Mouse (Mus musculus) liver, embryonic 16.5 days (tissue): ENCODE data around the gene Cdc37l1. TPM values are rescaled to one million over a fixed set of nuclear protein-coding genes. Genes with fewer than 3 reads are reported as not detected.

Experiments
- ATAC-seq: fragments of 200-750 bp; cut with Nextera tagmentation; 2 replicates; pipeline ENCODE4 v1.8.0; 2017; ENCODE audit warnings: low read depth, mild to moderate bottlenecking, moderate number of reproducible peaks, moderate library complexity
- H3K27ac ChIP-seq: fragments of 300-500 bp; sonication (generic); 2 replicates; pipeline ENCODE4 v1.5.1; 2014; ENCODE audit warnings: mild to moderate bottlenecking, low read length
- H3K27me3 ChIP-seq: fragments of 300-500 bp; sonication (generic); 2 replicates; pipeline ENCODE4 v1.6.1; 2014; ENCODE audit warnings: low read depth, low read length, mixed read lengths; ENCODE audit not compliant: control insufficient read depth, insufficient read depth
- H3K36me3 ChIP-seq: fragments of 300-500 bp; sonication (generic); 2 replicates; pipeline ENCODE4 v1.6.1; 2014; ENCODE audit warnings: mild to moderate bottlenecking; ENCODE audit not compliant: control insufficient read depth, insufficient read depth
- H3K4me1 ChIP-seq: fragments of 300-500 bp; sonication (generic); 2 replicates; pipeline ENCODE4 v1.6.1; 2014; ENCODE audit warnings: low read depth, low read length, mixed read lengths; ENCODE audit not compliant: control insufficient read depth
- H3K4me2 ChIP-seq: fragments of 300-500 bp; sonication (generic); 2 replicates; pipeline ENCODE4 v1.6.1; 2014; ENCODE audit warnings: low read depth, low read length, mixed read lengths
- H3K4me3 ChIP-seq: fragments of 300-500 bp; sonication (generic); 2 replicates; pipeline ENCODE4 v1.5.1; 2014; ENCODE audit warnings: low read depth, mild to moderate bottlenecking, low read length
- H3K9ac ChIP-seq: fragments of 300-500 bp; sonication (generic); 2 replicates; pipeline ENCODE4 v1.6.1; 2014; ENCODE audit warnings: low read depth, low read length
- H3K9me3 ChIP-seq: fragments of 300-500 bp; sonication (generic); replicated peaks from 2 replicates; pipeline ENCODE4 v1.6.1; 2016; ENCODE audit warnings: low read length; ENCODE audit not compliant: control insufficient read depth
- WGBS: fragments of 180-500 bp; shearing (Covaris S2); extraction: QIAGEN DNeasy Blood & Tissue Kit; methylation state at CpG from one replicate; pipeline ENCODE4 v1.1.7; 2014; ENCODE audit not compliant: insufficient replicate concordance; 5-methylcytosine and 5-hydroxymethylcytosine counted together
- polyA plus RNA-seq: library from polyadenylated mRNA; unstranded; fragments of >200 nt; fragmentation: Nextera tagmentation; extraction: Ambion mirVana; gene quantifications from 2 replicates; pipeline ENCODE4 v1.2.1, GENCODE M21; 2015

The Cdc37l1 gene
- polyA plus RNA-seq, 1 experiment from 2014 or later = 9.9 TPM

DNA sequence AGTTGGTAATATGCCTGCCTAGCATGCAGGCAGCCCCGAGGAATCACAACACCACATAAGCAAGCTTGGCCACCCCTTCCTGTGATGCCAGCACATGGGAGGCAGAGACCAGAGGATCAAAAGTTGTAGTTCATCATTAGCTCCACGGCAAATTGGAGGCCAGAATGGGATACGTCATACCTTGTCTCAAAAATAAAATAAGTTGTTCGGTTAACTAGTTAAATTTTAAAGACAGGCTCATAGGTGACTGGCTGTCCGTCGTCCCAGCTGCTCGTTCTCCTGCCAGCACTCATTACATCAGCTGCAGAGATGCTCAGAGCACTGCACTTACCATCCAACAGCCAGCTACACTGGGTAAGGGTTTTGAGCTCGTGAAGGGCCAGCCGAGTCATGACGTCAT is 47.4 kb downstream of the Cdc37l1 start:
- H3K9ac ChIP-seq = no peak overlapping the region
- 81% methylated on average over 10 of the region's 10 CpGs for WGBS
- peaks cover 7% of the 10 kb centered on the region for H3K36me3 ChIP-seq
- H3K4me3 ChIP-seq = no peak overlapping the region
- H3K27me3 ChIP-seq = no peaks in the 10 kb centered on the region
- peaks cover 4% of the 10 kb centered on the region for H3K9me3 ChIP-seq
- no peak overlapping the region for H3K4me2 ChIP-seq
- no peak overlapping the region for H3K27ac ChIP-seq
- no peak for ATAC-seq
- H3K4me1 ChIP-seq = no peaks in the 10 kb centered on the region

DNA sequence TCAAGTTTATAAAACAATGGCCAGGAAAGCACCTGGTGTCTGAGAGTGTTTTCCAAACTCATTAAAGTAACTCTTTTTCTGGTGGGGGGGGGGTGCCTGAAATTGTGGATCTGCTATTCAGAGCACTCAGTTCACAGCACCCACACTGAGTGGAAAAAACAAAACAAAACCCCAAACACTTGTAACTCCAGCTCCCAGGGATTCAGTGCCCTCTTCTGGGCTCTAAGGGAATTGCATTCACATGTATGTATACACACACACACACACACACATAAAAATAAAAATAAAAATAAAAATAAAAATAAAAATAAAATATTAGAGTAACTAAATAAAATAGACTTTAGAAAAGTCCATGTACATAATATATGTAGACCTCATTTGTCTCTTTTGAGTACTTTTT is 49.2 kb downstream of the Cdc37l1 start:
- Histone ChIP-seq H3K27ac (no peak overlapping the region), H3K9ac (no peak overlapping the region), H3K9me3 (peaks cover 4% of the 10 kb centered on the region), H3K4me2 (no peak overlapping the region), H3K4me3 (no peak overlapping the region), H3K27me3 (no peaks in the 10 kb centered on the region), H3K36me3 (peaks cover 7% of the 10 kb centered on the region), H3K4me1 (no peaks in the 10 kb centered on the region)
- ATAC-seq = no peak

DNA sequence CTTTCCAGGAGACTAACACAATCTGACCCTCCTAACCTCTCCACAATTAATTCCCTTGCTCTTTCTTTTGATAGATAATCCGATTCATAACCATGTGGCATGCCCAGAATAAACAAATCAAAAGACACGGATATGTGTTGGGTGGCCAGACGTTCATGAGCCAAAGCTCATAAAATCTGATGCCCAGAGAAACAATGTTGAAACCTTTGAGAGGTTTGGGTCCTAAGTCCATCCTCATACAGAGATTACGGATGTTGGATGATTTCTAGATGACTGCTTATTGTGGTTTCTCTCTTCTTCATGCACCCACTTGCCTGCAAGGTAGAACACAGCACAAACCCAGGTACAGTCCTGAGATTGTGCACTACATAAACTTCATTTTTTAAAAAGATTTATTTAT is 50.1 kb downstream of the Cdc37l1 start:
- no peak overlapping the region for H3K27ac ChIP-seq
- H3K36me3 ChIP-seq = peaks cover 7% of the 10 kb centered on the region
- 78% methylated on average over 4 of the region's 4 CpGs for WGBS
- no peak overlapping the region for H3K4me3 ChIP-seq
- no peak for ATAC-seq
- peaks cover 4% of the 10 kb centered on the region for H3K9me3 ChIP-seq
- H3K4me1 ChIP-seq = peaks cover under 1% of the 10 kb centered on the region; the same call in 1 of the 2 replicates
- H3K4me2 ChIP-seq = no peak overlapping the region
- H3K9ac ChIP-seq = no peak overlapping the region
- no peaks in the 10 kb centered on the region for H3K27me3 ChIP-seq

DNA sequence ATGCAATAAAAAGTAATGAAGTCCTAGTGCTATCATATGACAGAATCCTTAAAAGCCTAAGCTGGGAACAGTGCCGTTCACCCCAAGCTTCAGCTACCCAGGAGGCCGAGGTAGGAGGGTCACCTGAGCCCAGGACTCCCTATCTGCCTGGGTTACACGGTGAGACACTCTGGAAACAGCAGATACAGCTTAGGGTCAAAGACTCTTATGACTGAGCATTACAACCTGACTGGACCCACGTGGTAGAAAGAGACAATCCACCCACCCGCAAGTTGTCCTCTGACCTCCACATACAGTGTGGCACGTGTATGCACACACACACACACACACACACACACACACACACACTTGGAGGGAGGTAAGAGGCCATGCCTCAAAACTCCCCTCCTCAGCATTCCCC is 52.0 kb downstream of the Cdc37l1 start:
- peaks cover 4% of the 10 kb centered on the region for H3K9me3 ChIP-seq
- no peak overlapping the region for H3K9ac ChIP-seq
- 71% methylated on average over 6 of the region's 6 CpGs for WGBS
- no peak overlapping the region for H3K4me2 ChIP-seq
- peaks cover 6% of the 10 kb centered on the region; the same call in 1 of the 2 replicates for H3K4me1 ChIP-seq
- no peak overlapping the region for H3K27ac ChIP-seq
- no peak for ATAC-seq
- no peaks in the 10 kb centered on the region for H3K27me3 ChIP-seq
- H3K36me3 ChIP-seq = peaks cover 7% of the 10 kb centered on the region
- H3K4me3 ChIP-seq = no peak overlapping the region

DNA sequence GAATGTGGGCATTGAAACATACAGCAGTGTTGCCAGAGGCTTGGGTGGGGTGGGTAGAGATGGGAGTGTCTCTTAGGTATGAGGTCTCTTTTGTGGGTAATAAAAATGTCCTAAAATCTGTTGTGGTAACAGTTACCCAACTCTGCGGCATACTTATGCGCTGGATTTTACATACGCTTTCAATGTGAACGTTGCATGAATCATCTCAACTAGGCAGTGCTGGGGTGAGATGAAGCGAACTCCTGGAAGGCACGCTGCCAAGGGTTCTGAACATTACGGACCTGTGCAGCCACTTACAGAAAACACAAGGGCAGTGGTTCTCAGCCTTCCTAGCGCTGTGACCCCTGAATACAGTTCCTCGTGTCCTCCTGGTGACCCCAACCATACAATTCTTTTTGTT is 52.5 kb downstream of the Cdc37l1 start:
- Histone ChIP-seq H3K36me3 (peaks cover 4% of the 10 kb centered on the region), H3K4me3 (no peak overlapping the region), H3K27ac (no peak overlapping the region), H3K9ac (no peak overlapping the region), H3K4me1 (peaks cover 6% of the 10 kb centered on the region; the same call in 1 of the 2 replicates), H3K4me2 (no peak overlapping the region), H3K27me3 (no peaks in the 10 kb centered on the region), H3K9me3 (peaks cover 4% of the 10 kb centered on the region)
- no peak for ATAC-seq
- 87% methylated on average over 9 of the region's 9 CpGs for WGBS

DNA sequence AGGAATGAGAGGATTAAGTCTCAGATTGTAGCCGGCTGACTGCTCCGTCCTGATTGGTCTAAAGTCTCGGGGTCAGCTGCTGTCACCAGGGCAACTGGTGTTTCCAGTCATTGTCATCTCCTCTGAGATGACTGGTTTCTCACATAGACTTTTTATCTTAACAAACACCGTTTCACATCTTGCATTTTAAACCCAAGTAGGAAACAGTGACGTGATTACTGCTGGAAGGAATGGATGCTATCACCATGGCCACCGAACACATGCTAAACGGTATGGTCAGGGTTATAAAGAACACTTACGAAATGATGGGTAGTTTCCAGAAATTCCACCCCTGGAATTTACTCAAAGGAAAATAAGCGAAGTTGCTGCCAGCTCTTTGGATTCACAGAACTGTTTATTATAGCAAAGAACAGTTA is 54.2 kb downstream of the Cdc37l1 start:
- H3K36me3 ChIP-seq = peaks cover 4% of the 10 kb centered on the region
- H3K4me2 ChIP-seq = no peak overlapping the region
- peaks cover 18% of the 10 kb centered on the region for H3K4me1 ChIP-seq
- H3K27me3 ChIP-seq = no peaks in the 10 kb centered on the region
- WGBS = 60% methylated on average over 9 of the region's 9 CpGs
- no peak overlapping the region for H3K27ac ChIP-seq
- no peak overlapping the region for H3K9ac ChIP-seq
- peaks cover 4% of the 10 kb centered on the region for H3K9me3 ChIP-seq
- no peak for ATAC-seq
- H3K4me3 ChIP-seq = no peak overlapping the region

DNA sequence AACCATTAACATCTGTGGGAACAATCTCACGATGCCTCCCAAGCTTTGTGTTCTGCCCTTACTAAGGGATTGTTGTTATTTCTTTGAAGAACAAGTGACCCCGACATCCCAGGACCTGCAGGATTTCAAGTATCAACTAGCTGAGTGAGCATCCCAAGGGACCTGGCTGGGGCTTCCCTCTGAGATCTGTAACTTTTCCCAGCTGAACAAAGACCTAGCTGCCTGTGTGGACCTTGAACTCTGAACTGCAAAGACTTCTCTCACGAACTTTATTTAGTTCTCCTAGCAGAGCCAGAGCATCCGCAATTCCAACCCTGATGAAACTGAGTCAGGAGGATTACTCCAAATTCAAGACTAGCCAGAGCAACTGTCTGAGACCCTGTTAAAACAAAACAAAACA is 55.2 kb downstream of the Cdc37l1 start:
- H3K27ac ChIP-seq = no peak overlapping the region
- ATAC-seq = no peak
- H3K4me2 ChIP-seq = no peak overlapping the region
- H3K9ac ChIP-seq = no peak overlapping the region
- H3K9me3 ChIP-seq = no peaks in the 10 kb centered on the region
- no peak overlapping the region for H3K4me3 ChIP-seq
- H3K27me3 ChIP-seq = no peaks in the 10 kb centered on the region
- WGBS = 64% methylated on average over 4 of the region's 4 CpGs
- peaks cover 18% of the 10 kb centered on the region for H3K4me1 ChIP-seq
- H3K36me3 ChIP-seq = no peaks in the 10 kb centered on the region

DNA sequence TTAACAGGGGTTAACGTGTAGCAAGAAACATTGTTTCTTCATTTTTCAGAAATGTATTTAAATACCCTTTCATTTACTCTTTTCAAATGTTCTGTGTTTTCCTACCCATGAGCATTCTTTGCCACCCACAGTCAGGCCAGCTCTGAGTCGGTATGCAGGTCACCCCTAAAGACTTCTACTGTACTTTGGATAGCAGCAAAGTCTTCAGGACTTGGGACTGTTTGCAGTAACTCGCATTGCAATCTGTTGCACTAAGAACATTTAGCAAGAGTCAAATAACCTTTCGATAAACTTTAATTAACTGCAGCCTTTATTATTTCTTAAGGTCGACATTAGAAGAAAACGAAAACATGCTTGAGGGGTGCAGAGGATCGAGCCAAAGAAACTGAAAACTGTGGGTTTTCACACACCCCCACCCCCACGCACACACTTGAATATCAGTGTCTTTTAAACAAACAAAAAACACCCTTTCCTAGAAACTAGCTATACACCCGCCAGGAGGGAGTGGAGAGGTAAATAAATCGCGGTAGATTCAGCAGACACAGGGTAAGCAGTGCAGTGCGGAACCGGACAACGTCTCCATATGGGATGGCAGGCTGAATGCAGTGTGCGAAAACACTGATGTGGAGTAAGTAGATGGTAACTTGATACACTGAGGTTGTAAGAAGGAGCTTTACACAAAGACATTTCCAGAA is 56.0 kb downstream of the Cdc37l1 start:
- Histone ChIP-seq H3K36me3 (no peaks in the 10 kb centered on the region), H3K4me3 (peak overlapping the region; percentile 74), H3K27me3 (no peaks in the 10 kb centered on the region), H3K9ac (peak overlapping the region; percentile 54; the same call in 1 of the 2 replicates), H3K4me1 (peaks cover 18% of the 10 kb centered on the region), H3K4me2 (peak overlapping the region; percentile 92), H3K9me3 (no peaks in the 10 kb centered on the region), H3K27ac (peak overlapping the region; percentile 12; the same call in 1 of the 2 replicates)
- 44% methylated on average over 15 of the region's 15 CpGs for WGBS
- no peak; the same call in 1 of the 2 replicates for ATAC-seq

DNA sequence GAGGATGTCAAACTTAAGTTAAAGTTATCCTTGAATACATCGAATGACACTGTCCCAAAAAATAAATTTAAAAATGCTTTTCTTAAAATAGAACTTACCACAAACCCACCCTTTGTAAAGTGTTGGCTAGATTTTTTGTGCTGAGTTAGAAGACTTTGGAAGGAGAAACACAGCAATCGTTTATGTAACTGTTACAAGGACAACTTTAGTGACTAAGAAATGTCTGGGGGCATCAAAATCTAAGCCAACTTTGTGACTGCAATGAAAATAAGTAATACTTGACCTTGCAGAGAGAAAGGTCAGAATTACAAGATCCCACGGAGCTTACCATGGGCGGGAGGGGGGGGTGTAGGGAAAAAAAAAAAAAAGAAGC is 56.8 kb downstream of the Cdc37l1 start:
- Histone ChIP-seq H3K4me3 (peak overlapping the region; percentile 74), H3K9me3 (no peaks in the 10 kb centered on the region), H3K27ac (peak overlapping the region; percentile 76; the same call in 1 of the 2 replicates), H3K4me2 (peak overlapping the region; percentile 92), H3K36me3 (no peaks in the 10 kb centered on the region), H3K4me1 (peaks cover 18% of the 10 kb centered on the region), H3K9ac (peak overlapping the region; percentile 82), H3K27me3 (no peaks in the 10 kb centered on the region)
- WGBS = 8% methylated on average over 4 of the region's 4 CpGs
- no peak for ATAC-seq
